Mouse (Mus musculus) limb, embryonic 14.5 days (tissue): ENCODE measurements at regions not wholly inside any gene's neighbourhood (a gene's known extent, or its start where the extent isn't known, plus 50 kb on each side); places are given as distances from the start of the nearest gene placed in this dataset.

ENCODE experiments used
- ATAC-seq: fragments of 200-750 bp; cut with Nextera tagmentation; 2 replicates; pipeline ENCODE4 v1.8.0; 2017; ENCODE audit warnings: low read depth, moderate number of reproducible peaks, moderate TSS enrichment; ENCODE audit not compliant: low FRiP score
- DNase-seq: peaks from one replicate; pipeline ENCODE4 v3.0.0-alpha.2; 2015; ENCODE audit warnings: low spot score
- H3K27ac ChIP-seq: fragments of 300-500 bp; sonication (generic); replicated peaks from 2 replicates; pipeline ENCODE4 v1.5.1; 2014; ENCODE audit warnings: low read depth, mild to moderate bottlenecking, low read length, moderate library complexity, mixed read lengths
- H3K27me3 ChIP-seq: fragments of 300-500 bp; sonication (generic); 2 replicates; pipeline ENCODE4 v1.6.1; 2014; ENCODE audit warnings: low read length, mixed read lengths; ENCODE audit not compliant: control insufficient read depth, insufficient read depth
- H3K36me3 ChIP-seq: fragments of 300-500 bp; sonication (generic); 2 replicates; pipeline ENCODE4 v1.6.1; 2014; ENCODE audit warnings: mild to moderate bottlenecking, low read length, moderate library complexity, mixed read lengths; ENCODE audit not compliant: control insufficient read depth, insufficient read depth
- H3K4me1 ChIP-seq: fragments of 300-500 bp; sonication (generic); 2 replicates; pipeline ENCODE4 v1.6.1; 2014; ENCODE audit warnings: antibody characterized with exemption, low read length, mixed read lengths; ENCODE audit not compliant: control insufficient read depth, insufficient read depth
- H3K4me2 ChIP-seq: fragments of 300-500 bp; sonication (generic); replicated peaks from 2 replicates; pipeline ENCODE4 v1.6.1; 2014; ENCODE audit warnings: low read depth, mild to moderate bottlenecking, low read length, moderate library complexity; ENCODE audit not compliant: severe bottlenecking
- H3K4me3 ChIP-seq: fragments of 300-500 bp; sonication (generic); replicated peaks from 2 replicates; pipeline ENCODE4 v1.5.1; 2014; ENCODE audit warnings: low read length
- H3K9ac ChIP-seq: fragments of 300-500 bp; sonication (generic); 2 replicates; pipeline ENCODE4 v1.6.1; 2014; ENCODE audit warnings: mild to moderate bottlenecking, low read depth, low read length, moderate library complexity; ENCODE audit not compliant: severe bottlenecking
- H3K9me3 ChIP-seq: fragments of 300-500 bp; sonication (generic); 2 replicates; pipeline ENCODE4 v1.6.1; 2016; ENCODE audit warnings: low read length; ENCODE audit not compliant: control insufficient read depth
- POLR2A ChIP-seq: fragments of 200-500 bp; IDR thresholded peaks from 2 replicates; pipeline ENCODE4 v1.8.0; 2012; ENCODE audit warnings: inconsistent platforms, mild to moderate bottlenecking, moderate library complexity, borderline replicate concordance; ENCODE audit not compliant: insufficient read depth, insufficient read length; ENCODE audit errors: extremely low read depth
- WGBS: fragments of 180-500 bp; shearing (Covaris S2); extraction: QIAGEN DNeasy Blood & Tissue Kit; methylation state at CpG from one replicate; pipeline ENCODE4 v1.1.7; 2014; 5-methylcytosine and 5-hydroxymethylcytosine counted together

GRCm38 (mm10) chrX:166727823-166728621, 142.5 kb upstream of the Egfl6 start:
- no peak for ATAC-seq

GRCm38 (mm10) chrX:166725761-166726503, 140.4 kb upstream of the Egfl6 start:
- Histone ChIP-seq H3K36me3 (no peaks in the 10 kb centered on the region), H3K9ac (no peak overlapping the region), H3K4me1 (0 out of 2 replicates have a peak, but pooled peaks cover 2% of the 10 kb centered on the region), H3K9me3 (no peaks in the 10 kb centered on the region), H3K27me3 (no peaks in the 10 kb centered on the region), H3K4me3 (no peak overlapping the region), H3K4me2 (no peak overlapping the region), H3K27ac (no peak overlapping the region; the same call in 1 of the 2 replicates)
- no peak for TF ChIP-seq POLR2A
- ATAC-seq (peak; percentile 73; the same call in 1 of the 2 replicates), DNase-seq (peak; percentile 45)
- WGBS = 50% methylated on average over 6 of the region's 6 CpGs

More at GRCm38 (mm10) chrX:166727823-166728621, 142.5 kb upstream of the Egfl6 start:
- no peaks in the 10 kb centered on the region for H3K27me3 ChIP-seq
- 0 out of 2 replicates have a peak, but pooled peaks cover 2% of the 10 kb centered on the region for H3K4me1 ChIP-seq
- H3K4me3 ChIP-seq = no peak overlapping the region
- H3K9me3 ChIP-seq = no peaks in the 10 kb centered on the region
- no peak for TF ChIP-seq POLR2A
- no peak overlapping the region for H3K9ac ChIP-seq
- WGBS = 34% methylated on average over 7 of the region's 7 CpGs
- no peaks in the 10 kb centered on the region for H3K36me3 ChIP-seq
- H3K4me2 ChIP-seq = no peak overlapping the region
- no peak for DNase-seq
- no peak overlapping the region for H3K27ac ChIP-seq

GRCm38 (mm10) chrX:166718075-166718474, 132.6 kb upstream of the Egfl6 start:
- DNase-seq (no peak), ATAC-seq (no peak)
- Histone ChIP-seq H3K36me3 (no peaks in the 10 kb centered on the region), H3K9me3 (no peaks in the 10 kb centered on the region), H3K4me2 (no peak overlapping the region), H3K27me3 (no peaks in the 10 kb centered on the region), H3K9ac (no peak overlapping the region), H3K4me3 (no peak overlapping the region), H3K4me1 (no peaks in the 10 kb centered on the region), H3K27ac (no peak overlapping the region)
- TF ChIP-seq POLR2A = no peak

- no peaks in the 10 kb centered on the region for H3K4me1 ChIP-seq
- no peak for DNase-seq
- no peak overlapping the region for H3K4me2 ChIP-seq
- no peaks in the 10 kb centered on the region for H3K9me3 ChIP-seq
- H3K27me3 ChIP-seq = no peaks in the 10 kb centered on the region
- no peak for TF ChIP-seq POLR2A
- 80% methylated on average over 2 of the region's 2 CpGs for WGBS
- H3K36me3 ChIP-seq = no peaks in the 10 kb centered on the region
- no peak overlapping the region for H3K27ac ChIP-seq
- ATAC-seq = no peak
- H3K9ac ChIP-seq = no peak overlapping the region
- H3K4me3 ChIP-seq = no peak overlapping the region
Measured at GRCm38 (mm10) chrX:166709306-166709705, 123.8 kb upstream of the Egfl6 start.

- no peak for ATAC-seq
- Histone ChIP-seq H3K9me3 (no peaks in the 10 kb centered on the region), H3K27ac (no peak overlapping the region), H3K4me1 (no peaks in the 10 kb centered on the region), H3K36me3 (no peaks in the 10 kb centered on the region), H3K9ac (no peak overlapping the region), H3K4me3 (no peak overlapping the region), H3K4me2 (no peak overlapping the region), H3K27me3 (no peaks in the 10 kb centered on the region)
- no peak for TF ChIP-seq POLR2A
- WGBS = 48% methylated on average over 1 of the region's 1 CpGs
- DNase-seq = no peak
Measured at GRCm38 (mm10) chrX:166708106-166708505, 122.6 kb upstream of the Egfl6 start.
